Mouse (Mus musculus): ENCODE results near the gene Fam57a. TPM values are rescaled to one million over a fixed set of nuclear protein-coding genes. Genes with fewer than 3 reads are reported as not detected.

The Fam57a gene
- total RNA-seq (2023): 1 to 10 TPM; 2.1 to 4.1 TPM

GRCm38 (mm10) chr11:76179495-76180145, at the start of gene Fam57a, which contains the start of gene Vps53:
Fam57a (plus strand) TSS chr11:76179671.
Vps53 (minus strand) TSS chr11:76179647.

DNA sequence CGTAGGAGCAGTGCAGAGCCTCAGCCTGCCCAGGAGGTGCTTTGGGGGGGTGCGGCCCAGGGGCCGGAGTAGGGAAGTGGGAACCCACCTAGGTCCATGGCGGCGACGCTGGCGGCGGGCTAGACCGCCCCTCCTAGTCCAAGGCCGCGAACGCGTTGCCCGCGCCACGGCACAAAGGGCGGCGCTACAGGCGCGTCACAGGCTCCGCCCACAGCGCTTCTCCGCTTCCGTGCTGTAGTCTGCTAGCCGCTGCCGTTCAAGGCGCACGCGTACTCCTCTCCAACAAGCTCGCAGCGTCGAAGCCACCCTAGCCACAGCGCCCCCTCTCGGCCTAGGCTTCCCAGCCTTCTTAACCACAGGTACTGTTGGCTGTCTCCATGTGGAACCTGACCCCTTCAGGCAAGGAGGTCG, 37.9 kb downstream of the Fam57a start, which contains the start of the genes Dbil5 and Gemin4:
TSS of gene Dbil5 (plus strand) at position 219 of the 411 bp plus-strand sequence.
TSS of gene Gemin4 (minus strand) at position 275 of the 411 bp plus-strand sequence.

DNA sequence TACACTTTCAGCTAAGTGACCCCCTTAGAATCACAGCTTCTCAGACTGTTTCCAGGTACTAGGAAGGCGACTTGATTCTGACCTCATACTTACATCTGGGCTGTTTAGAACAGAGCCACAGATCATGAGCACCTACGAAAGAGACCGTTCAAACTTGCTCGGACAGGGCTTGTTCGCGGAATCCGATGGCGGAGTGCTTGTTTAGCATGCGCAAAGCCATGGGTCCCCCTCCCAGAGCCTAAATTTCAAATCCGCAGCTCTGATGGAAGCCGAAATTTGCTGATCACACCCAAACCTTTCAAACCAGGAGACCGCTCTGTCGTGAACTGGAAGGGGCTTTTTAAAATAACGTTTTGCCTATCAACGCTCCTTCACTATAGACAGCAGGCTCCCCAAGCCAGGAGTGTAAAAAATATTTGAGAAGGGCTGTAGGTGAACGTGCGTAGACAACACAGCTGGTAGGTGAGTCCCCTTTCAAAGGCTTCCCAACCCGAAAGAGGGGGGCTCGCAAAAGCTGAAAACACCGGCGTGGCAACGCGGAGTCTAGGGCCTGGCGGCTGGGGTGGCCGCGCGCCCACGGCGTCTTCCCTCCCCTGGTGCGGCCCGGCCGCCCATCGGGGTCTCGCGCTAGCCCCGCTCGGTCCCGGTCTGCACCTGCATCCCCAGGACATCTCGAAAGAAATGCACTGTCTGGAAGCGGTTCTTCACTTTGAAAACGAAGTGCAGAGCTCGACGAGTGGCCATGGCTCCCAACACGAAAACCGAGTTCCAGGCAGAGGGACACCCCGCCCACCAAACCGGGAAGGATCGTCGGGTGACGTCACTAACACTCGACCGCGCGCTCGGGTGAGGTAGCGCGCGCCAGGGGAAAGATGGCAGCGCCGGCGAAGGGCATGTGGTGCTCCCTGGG, 63.7 kb downstream of the Fam57a start, which contains the start of the genes Mrm3 and Glod4:
TSS of gene Mrm3 (plus strand) at position 815 of the 910 bp plus-strand sequence.
TSS of gene Glod4 (minus strand) at position 825 of the 910 bp plus-strand sequence.

Other genes starting within 250 kb of the Fam57a start
- gene Rph3al, start 241.2 kb upstream of the Fam57a start, total RNA-seq (2023): 10 to 100 TPM; 13.4 to 17.2 TPM
- under 1 TPM in 1 of 2 experiments, not detected in 1; 0.86 TPM for gene 1700016K19Rik, start 179.8 kb upstream of the Fam57a start, total RNA-seq (2023)
- gene Rflnb, start 151.9 kb upstream of the Fam57a start, total RNA-seq (2023): 10 to 100 TPM; 66.3 to 71.8 TPM
- 10 to 100 TPM; 54.6 to 56.8 TPM for gene Vps53, start within 50 bp of the Fam57a start, total RNA-seq (2023)
- gene Dbil5, start 37.9 kb downstream of the Fam57a start, total RNA-seq (2023): not detected
- 10 to 100 TPM in 1 of 2 experiments, 1 to 10 TPM in 1; 7.0 to 12.8 TPM for gene Gemin4, start 38.0 kb downstream of the Fam57a start, total RNA-seq (2023)
- 10 to 100 TPM; 18.3 to 23.1 TPM for gene Mrm3, start 64.0 kb downstream of the Fam57a start, total RNA-seq (2023)
- 10 to 100 TPM; 21.8 to 24.5 TPM for gene Glod4, start 64.1 kb downstream of the Fam57a start, total RNA-seq (2023)
- gene Nxn, start 219.5 kb downstream of the Fam57a start, total RNA-seq (2023): 1 to 10 TPM; 9.5 to 9.6 TPM
- 10 to 100 TPM; 14.3 to 20.0 TPM for gene Timm22, start 227.3 kb downstream of the Fam57a start, total RNA-seq (2023)

All from T-cell, adult 66 days (primary cell).